Mouse (Mus musculus) embryonic fibroblast, embryonic 13.5 days (primary cell): ENCODE results near the gene Ccdc39.

Source experiments
- CTCF ChIP-seq: IDR thresholded peaks from 2 replicates; pipeline ENCODE4 v1.5.1; 2011; ENCODE audit warnings: mild to moderate bottlenecking, control low read depth, low read length, moderate library complexity, borderline replicate concordance; ENCODE audit not compliant: insufficient read depth
- POLR2A ChIP-seq: IDR thresholded peaks from 2 replicates; pipeline ENCODE4 v1.6.1; 2011; ENCODE audit warnings: low read depth, mild to moderate bottlenecking, control low read depth, low read length, moderate library complexity

- TF ChIP-seq CTCF, result no peak
- no peak for TF ChIP-seq POLR2A
Observed at GRCm38 (mm10) chr3:33883105-33883504, 39.0 kb upstream of the Ccdc39 start.
